Mouse (Mus musculus) small intestine, adult 2 months (tissue): ENCODE measurements at regions not wholly inside any gene's neighbourhood (a gene's known extent, or its start where the extent isn't known, plus 50 kb on each side); places are given as distances from the start of the nearest gene placed in this dataset.

Source experiments
- H3K27ac ChIP-seq: fragments of 200-500 bp; 2 replicates; pipeline ENCODE4 v1.5.1; 2012; ENCODE audit warnings: low read depth, low read length, control low read depth, inconsistent platforms; ENCODE audit not compliant: insufficient read depth
- H3K27me3 ChIP-seq: fragments of 200-500 bp; 2 replicates; pipeline ENCODE4 v1.6.1; 2012; ENCODE audit warnings: mild to moderate bottlenecking, moderate library complexity, low read length, inconsistent platforms; ENCODE audit not compliant: control insufficient read depth, insufficient read depth
- H3K36me3 ChIP-seq: fragments of 200-500 bp; 2 replicates; pipeline ENCODE4 v1.6.1; 2012; ENCODE audit warnings: mild to moderate bottlenecking, low read length, control low read depth, inconsistent platforms; ENCODE audit not compliant: control insufficient read depth, insufficient read depth
- H3K4me1 ChIP-seq: fragments of 200-500 bp; 2 replicates; pipeline ENCODE4 v1.6.1; 2012; ENCODE audit warnings: low read length, inconsistent platforms, mixed read lengths; ENCODE audit not compliant: control insufficient read depth, insufficient read depth, insufficient read length
- H3K4me3 ChIP-seq: fragments of 200-500 bp; 2 replicates; pipeline ENCODE4 v1.5.1; 2012; ENCODE audit warnings: low read depth, mild to moderate bottlenecking, control low read depth, inconsistent platforms, low read length, moderate library complexity
- CTCF ChIP-seq: fragments of 200-500 bp; IDR thresholded peaks from 2 replicates; pipeline ENCODE4 v1.5.1; 2012; ENCODE audit warnings: low read depth, mild to moderate bottlenecking, control low read depth, inconsistent platforms, low read length, moderate library complexity, mixed read lengths; ENCODE audit not compliant: insufficient replicate concordance, insufficient read length; ENCODE audit errors: extremely low read depth
- POLR2A ChIP-seq: fragments of 200-500 bp; IDR thresholded peaks from 2 replicates; pipeline ENCODE4 v1.6.1; 2012; ENCODE audit warnings: low read depth, mild to moderate bottlenecking, control low read depth, inconsistent platforms, low read length, moderate library complexity
- WGBS: fragments of 180-500 bp; shearing (Covaris S2); methylation state at CpG from one replicate; pipeline ENCODE4 v1.1.7; 2018; 5-methylcytosine and 5-hydroxymethylcytosine counted together

- no peak for TF ChIP-seq CTCF
- no peak overlapping the region for H3K27ac ChIP-seq
- H3K4me3 ChIP-seq: peak overlapping the region; percentile 68
- H3K27me3 ChIP-seq: no peaks in the 10 kb centered on the region; the same call in 1 of the 2 replicates
- peaks cover 3% of the 10 kb centered on the region; the same call in 1 of the 2 replicates for H3K4me1 ChIP-seq
- 4% methylated on average over 9 of the region's 9 CpGs for WGBS
- no peaks in the 10 kb centered on the region for H3K36me3 ChIP-seq
Observed at GRCm38 (mm10) chr11:117598610-117599009, 55.5 kb upstream of the Tnrc6c start.

DNA sequence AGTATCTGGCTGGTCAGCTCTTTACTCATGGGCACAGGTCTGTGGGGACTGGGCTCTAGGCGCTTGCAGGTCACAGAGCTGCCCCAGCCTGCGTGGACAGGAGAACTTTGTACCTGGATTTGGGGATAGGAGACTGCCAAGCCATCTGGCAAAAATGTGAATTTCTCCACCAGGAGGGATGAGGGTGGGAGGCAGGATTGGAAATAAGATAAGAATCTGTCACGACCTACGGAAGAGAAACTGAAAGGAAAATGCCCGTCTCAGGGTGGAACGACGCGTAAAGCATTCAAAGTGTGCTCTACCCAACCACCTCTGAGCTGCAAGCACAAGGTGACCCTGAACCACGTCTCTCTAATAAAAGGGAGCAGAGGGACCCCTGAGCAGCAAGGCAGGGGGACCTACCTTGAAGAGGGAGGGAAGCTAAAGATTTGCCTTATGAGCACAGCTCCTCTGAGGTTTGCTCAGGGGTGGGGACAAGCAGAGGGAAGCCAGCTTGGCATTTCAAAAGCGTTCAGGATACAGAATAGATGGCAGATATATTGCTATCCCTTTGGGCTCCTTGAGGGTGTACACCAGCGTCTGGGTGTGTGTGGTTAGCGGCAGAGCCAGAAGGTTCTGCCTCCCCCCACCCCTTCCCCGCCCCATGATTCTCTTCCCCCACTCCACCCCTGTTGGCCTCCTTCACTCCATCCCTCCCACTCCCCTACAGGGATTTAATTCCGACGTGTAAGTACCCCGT, 54.9 kb upstream of the Tnrc6c start:
- H3K36me3 ChIP-seq: no peaks in the 10 kb centered on the region
- H3K27ac ChIP-seq: peak overlapping the region; percentile 22
- peaks cover 3% of the 10 kb centered on the region; the same call in 1 of the 2 replicates for H3K4me1 ChIP-seq
- TF ChIP-seq POLR2A (no peak), CTCF (no peak)
- 2% methylated on average over 16 of the region's 16 CpGs for WGBS
- H3K4me3 ChIP-seq: peak overlapping the region; percentile 68
- no peaks in the 10 kb centered on the region; the same call in 1 of the 2 replicates for H3K27me3 ChIP-seq

GRCm38 (mm10) chr11:117599788-117600263, 54.3 kb upstream of the Tnrc6c start:
- 29% methylated on average over 14 of the region's 14 CpGs for WGBS
- Histone ChIP-seq H3K36me3 (no peaks in the 10 kb centered on the region), H3K4me3 (peak overlapping the region; percentile 68), H3K27me3 (no peaks in the 10 kb centered on the region; the same call in 1 of the 2 replicates), H3K4me1 (peaks cover 3% of the 10 kb centered on the region; the same call in 1 of the 2 replicates), H3K27ac (no peak overlapping the region)
- TF ChIP-seq POLR2A: no peak
- no peak for TF ChIP-seq CTCF

DNA sequence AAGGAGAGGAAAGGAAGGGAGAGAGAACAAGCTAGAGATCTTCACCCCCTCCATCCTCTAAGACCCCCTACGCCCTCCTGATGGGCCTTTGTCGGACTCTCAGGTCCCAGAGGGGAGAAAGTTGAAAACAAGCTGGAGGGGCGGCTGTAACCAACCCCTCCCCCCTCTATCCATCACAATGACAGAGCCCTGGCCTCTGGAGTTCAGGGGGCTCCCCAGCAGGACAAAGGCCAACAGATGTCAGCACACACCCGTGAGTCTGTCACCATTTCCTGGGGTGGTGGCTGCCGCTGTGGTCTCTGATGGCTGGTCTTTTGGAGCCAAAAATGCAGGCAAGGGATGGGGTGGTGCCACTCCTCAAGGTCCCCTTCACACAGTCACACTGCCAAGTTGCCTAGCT, 52.9 kb upstream of the Tnrc6c start:
- WGBS: 59% methylated on average over 5 of the region's 5 CpGs
- no peaks in the 10 kb centered on the region; the same call in 1 of the 2 replicates for H3K27me3 ChIP-seq
- no peak overlapping the region for H3K4me3 ChIP-seq
- TF ChIP-seq CTCF (no peak), POLR2A (no peak)
- no peak overlapping the region for H3K27ac ChIP-seq
- H3K4me1 ChIP-seq: peaks cover 3% of the 10 kb centered on the region; the same call in 1 of the 2 replicates
- H3K36me3 ChIP-seq: no peaks in the 10 kb centered on the region

DNA sequence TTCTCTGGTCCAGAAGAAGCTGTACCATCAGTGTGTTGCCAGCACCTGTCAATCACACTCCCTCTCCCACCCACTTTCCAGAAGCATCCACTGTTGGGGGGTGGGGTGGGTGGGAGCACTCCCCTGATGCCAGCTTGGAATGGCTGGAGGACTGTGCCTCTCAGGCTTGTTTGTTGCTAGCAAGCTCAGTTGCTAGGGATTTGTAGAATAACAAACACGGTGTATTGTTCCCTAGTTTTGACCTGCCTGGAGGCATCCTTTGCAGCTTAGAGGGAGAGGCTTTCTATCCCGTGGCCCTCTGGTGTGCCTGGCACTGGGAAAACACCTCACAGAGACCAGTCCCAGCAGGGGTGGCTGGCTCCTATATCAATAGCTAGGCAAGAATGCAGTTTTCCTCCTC, 50.1 kb upstream of the Tnrc6c start:
- no peaks in the 10 kb centered on the region; the same call in none of the 2 replicates for H3K27me3 ChIP-seq
- H3K27ac ChIP-seq: no peak overlapping the region
- no peak overlapping the region for H3K4me3 ChIP-seq
- peaks cover 3% of the 10 kb centered on the region; the same call in 1 of the 2 replicates for H3K4me1 ChIP-seq
- WGBS: 31% methylated on average over 2 of the region's 2 CpGs
- no peak for TF ChIP-seq CTCF
- no peak for TF ChIP-seq POLR2A
- H3K36me3 ChIP-seq: no peaks in the 10 kb centered on the region
